ENCODE assay signal across 14 mouse cellular contexts in genomic region chr17:8985714-8986113, GRCm38 (mm10). TPM values are rescaled to one million over a fixed set of nuclear protein-coding genes. Genes with fewer than 3 reads are reported as not detected.
DNase-seq lines count a peak whose midpoint lies in the region; ATAC-seq and TF ChIP-seq lines count a peak whose summit lies in the region.
"Had no signal": no experiment of that assay in that cellular context is flagged by ENCODE, and none has a peak within 500 bp of the region (broad histone marks: within the 10 kb centered on the region; RNA-seq: fewer than 3 reads in every experiment).

No protein-coding gene starts in this region.

- H3K4me1 ChIP-seq in hindbrain, postnatal 0 days (ENCODE audit: insufficient read depth, low read length) = peaks cover 4% of the 10 kb centered on the region; the same call in 1 of the 2 replicates
- peaks cover 28% of the 10 kb centered on the region for H3K4me1 ChIP-seq in hindbrain, embryonic 13.5 days (replicated peaks)
- peaks cover 6% of the 10 kb centered on the region; the same call in 1 of the 2 replicates for H3K4me1 ChIP-seq in lung, postnatal 0 days (ENCODE audit: insufficient read depth, low read depth, low read length)

- H3K4me2 ChIP-seq in hindbrain, postnatal 0 days (ENCODE audit: low read depth, low read length) = no peak overlapping the region
- no peak overlapping the region for H3K4me2 ChIP-seq in hindbrain, embryonic 13.5 days
- no peak overlapping the region for H3K4me2 ChIP-seq in lung, postnatal 0 days (replicated peaks; ENCODE audit: low read depth, low read length)
- H3K4me2 ChIP-seq: embryonic facial prominence, embryonic 13.5 days; heart, embryonic 15.5 days; kidney, embryonic 15.5 days; midbrain, embryonic 15.5 days had no signal

- no peaks in the 10 kb centered on the region for H3K9me3 ChIP-seq in hindbrain, postnatal 0 days (ENCODE audit: low read length)
- H3K9me3 ChIP-seq in hindbrain, embryonic 13.5 days = no peaks in the 10 kb centered on the region
- no peaks in the 10 kb centered on the region for H3K9me3 ChIP-seq in lung, postnatal 0 days (ENCODE audit: low read length)
- H3K9me3 ChIP-seq: embryonic facial prominence, embryonic 13.5 days; heart, embryonic 15.5 days; kidney, embryonic 15.5 days; midbrain, embryonic 15.5 days had no signal

- H3K9ac ChIP-seq in hindbrain, postnatal 0 days (replicated peaks; ENCODE audit: low read length) = no peak overlapping the region
- H3K9ac ChIP-seq in hindbrain, embryonic 13.5 days = no peak overlapping the region; the same call in 1 of the 2 replicates
- no peak overlapping the region for H3K9ac ChIP-seq in lung, postnatal 0 days (replicated peaks; ENCODE audit: low read depth)
- H3K9ac ChIP-seq: embryonic facial prominence, embryonic 13.5 days; heart, embryonic 15.5 days; kidney, embryonic 15.5 days; midbrain, embryonic 15.5 days had no signal

- no peak overlapping the region for H3K4me3 ChIP-seq in hindbrain, postnatal 0 days (ENCODE audit: low read length)
- H3K4me3 ChIP-seq in hindbrain, embryonic 13.5 days = no peak overlapping the region
- no peak overlapping the region for H3K4me3 ChIP-seq in lung, postnatal 0 days (ENCODE audit: low read depth, low read length)
- H3K4me3 ChIP-seq: embryonic facial prominence, embryonic 13.5 days; heart, embryonic 15.5 days; kidney, embryonic 15.5 days; midbrain, embryonic 15.5 days had no signal

- H3K27ac ChIP-seq in hindbrain, postnatal 0 days = no peak overlapping the region
- no peak overlapping the region for H3K27ac ChIP-seq in hindbrain, embryonic 13.5 days
- H3K27ac ChIP-seq in lung, postnatal 0 days (ENCODE audit: low read length) = no peak overlapping the region
- H3K27ac ChIP-seq: embryonic facial prominence, embryonic 13.5 days; heart, embryonic 15.5 days; kidney, embryonic 15.5 days; midbrain, embryonic 15.5 days had no signal

- peak; percentile 54 for DNase-seq in hindbrain, postnatal 0 days (ENCODE audit: low spot score)
- DNase-seq in brain, adult 2 months (ENCODE audit: low read depth, low spot score) = peak; percentile 85
- peak; percentile 86 to 89 for DNase-seq in cerebellum, postnatal 10 days
- peak; percentile 85 for DNase-seq in lung, postnatal 0 days (ENCODE audit: low spot score)
- DNase-seq in adrenal gland, adult 8-10 months = no peak
- DNase-seq in adrenal gland, adult 2 months = no peak
- DNase-seq: adrenal gland, postnatal 10 days; thymus, postnatal 36 days had no signal

- no peak for ATAC-seq in hindbrain, postnatal 0 days
- no peak for ATAC-seq in hindbrain, embryonic 13.5 days (ENCODE audit: low FRiP score)
- ATAC-seq in lung, postnatal 0 days = peak; percentile 76
- no peak for ATAC-seq in monocyte, adult 5-6 weeks (replicated peaks; ENCODE audit: insufficient number of reproducible peaks, low FRiP score, low TSS enrichment, poor library complexity, severe bottlenecking)
- ATAC-seq: midbrain, embryonic 15.5 days had no signal

- no peak for TF ChIP-seq CTCF in hindbrain, postnatal 0 days (IDR thresholded peaks at IDR 0.05; ENCODE audit: low read depth)
- TF ChIP-seq CTCF in lung, postnatal 0 days (IDR thresholded peaks at IDR 0.05) = no peak

- WGBS in hindbrain, postnatal 0 days = 23% methylated on average over 5 of the region's 5 CpGs
- WGBS in hindbrain, embryonic 13.5 days = 45% methylated on average over 5 of the region's 5 CpGs
- WGBS in lung, postnatal 0 days = 25% methylated on average over 5 of the region's 5 CpGs

- peak; percentile 87 for TF ChIP-seq EP300 in lung, postnatal 0 days (IDR thresholded peaks at IDR 0.05)

- H3K36me3 ChIP-seq in hindbrain, postnatal 0 days (ENCODE audit: insufficient read depth, low read length) = peaks cover 8% of the 10 kb centered on the region
- H3K36me3 ChIP-seq in hindbrain, embryonic 13.5 days = peaks cover 28% of the 10 kb centered on the region
- no peaks in the 10 kb centered on the region for H3K36me3 ChIP-seq in lung, postnatal 0 days (ENCODE audit: insufficient read depth, low read length)
- H3K36me3 ChIP-seq: heart, embryonic 15.5 days; kidney, embryonic 15.5 days had no signal

- no peaks in the 10 kb centered on the region for H3K27me3 ChIP-seq in hindbrain, postnatal 0 days (ENCODE audit: insufficient read depth, low read length)
- H3K27me3 ChIP-seq in hindbrain, embryonic 13.5 days = no peaks in the 10 kb centered on the region
- no peaks in the 10 kb centered on the region for H3K27me3 ChIP-seq in lung, postnatal 0 days (replicated peaks; ENCODE audit: insufficient read depth, low read length)
- H3K27me3 ChIP-seq: embryonic facial prominence, embryonic 13.5 days; heart, embryonic 15.5 days; kidney, embryonic 15.5 days; midbrain, embryonic 15.5 days had no signal

RNA-seq across cellular contexts. Expression of gene 1700010I14Rik, which starts 2.4 kb away (rescaled TPM):
- total RNA-seq in hindbrain, postnatal 0 days (2014; rRNA removed) = 0.84 and 2.3 TPM in 2 replicates
- 2.8 TPM in 2 replicates for polyA plus RNA-seq in hindbrain, postnatal 0 days (2015; fragmentation: Nextera tagmentation; extraction: Ambion mirVana)
- polyA plus RNA-seq in hindbrain, embryonic 13.5 days (2015; fragmentation: Nextera tagmentation; extraction: Ambion mirVana) = 2.5 and 3.3 TPM in 2 replicates
- 2.7 and 2.8 TPM in 2 replicates for polyA plus RNA-seq in lung, postnatal 0 days (2015; fragmentation: Nextera tagmentation; extraction: Ambion mirVana)
- total RNA-seq in monocyte, adult 5-6 weeks (2017) = 3.6 to 8.1 TPM (median 6.1 TPM) in 3 replicates
- 1 to 10 TPM; 2.7 to 3.9 (median 3.3) TPM for total RNA-seq in adrenal gland, adult 8-10 months (2022)
- total RNA-seq in adrenal gland, adult 2 months (2021) = 1 to 10 TPM; 1.5 to 1.6 TPM
- 0.15 and 0.28 TPM in 2 replicates for polyA plus RNA-seq in adrenal gland, adult 2 months (2012; rRNA removed)

Comparison
In these comparisons a context has a peak if more than half of its experiments do, and no peak if none do; other contexts are left out.
1. DNase-seq: peak in hindbrain, postnatal 0 days (single experiment), brain, adult 2 months (single experiment), cerebellum, postnatal 10 days (2 of 2) and lung, postnatal 0 days (single experiment); none in adrenal gland, adult 8-10 months (single experiment) and adrenal gland, adult 2 months (single experiment).